Mouse (Mus musculus): ENCODE results near the gene Mrto4.

Mrto4 gene

DNA sequence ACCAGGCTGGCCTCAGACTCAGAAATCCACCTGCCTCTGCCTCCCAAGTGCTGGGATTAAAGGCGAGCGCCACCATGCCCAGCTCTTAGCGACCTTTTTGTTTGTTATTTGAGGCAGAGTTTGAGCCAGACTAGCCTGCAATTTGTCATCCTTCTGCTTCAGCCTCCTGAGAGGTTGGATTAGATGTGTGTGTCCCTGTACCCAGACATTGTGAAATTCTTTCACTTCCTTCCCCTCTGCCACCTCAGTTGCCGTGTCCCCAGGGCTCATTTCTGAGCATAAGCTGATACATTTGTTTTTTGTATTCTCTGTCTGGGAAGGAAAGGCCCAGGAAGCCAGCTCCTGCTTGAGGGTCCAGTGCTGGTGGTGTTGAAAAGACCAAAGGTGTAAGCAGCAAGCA, 11.5 kb downstream of the Mrto4 start:
- DNase-seq (ENCODE audit: low spot score) = no peak

DNA sequence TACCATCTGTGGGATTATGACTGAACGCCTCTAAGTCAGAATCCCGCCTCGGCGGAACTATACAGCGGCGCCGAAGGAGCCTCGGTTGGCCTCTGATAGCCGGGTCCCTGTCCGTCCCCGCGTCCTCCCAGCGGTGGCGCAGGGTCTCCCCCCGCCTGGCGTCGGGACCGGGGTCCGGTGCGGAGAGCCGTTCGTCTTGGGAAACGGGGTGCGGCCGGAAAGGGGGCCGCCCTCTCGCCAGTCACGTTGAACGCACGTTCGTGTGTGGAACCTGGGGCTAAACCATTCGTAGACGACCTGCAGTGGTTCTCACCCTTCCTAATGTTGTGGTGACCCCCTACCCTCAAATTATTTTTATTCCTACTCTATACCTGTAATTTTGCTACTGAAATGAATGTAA, 14.2 kb downstream of the Mrto4 start:
- no peak for DNase-seq (ENCODE audit: low spot score)

DNA sequence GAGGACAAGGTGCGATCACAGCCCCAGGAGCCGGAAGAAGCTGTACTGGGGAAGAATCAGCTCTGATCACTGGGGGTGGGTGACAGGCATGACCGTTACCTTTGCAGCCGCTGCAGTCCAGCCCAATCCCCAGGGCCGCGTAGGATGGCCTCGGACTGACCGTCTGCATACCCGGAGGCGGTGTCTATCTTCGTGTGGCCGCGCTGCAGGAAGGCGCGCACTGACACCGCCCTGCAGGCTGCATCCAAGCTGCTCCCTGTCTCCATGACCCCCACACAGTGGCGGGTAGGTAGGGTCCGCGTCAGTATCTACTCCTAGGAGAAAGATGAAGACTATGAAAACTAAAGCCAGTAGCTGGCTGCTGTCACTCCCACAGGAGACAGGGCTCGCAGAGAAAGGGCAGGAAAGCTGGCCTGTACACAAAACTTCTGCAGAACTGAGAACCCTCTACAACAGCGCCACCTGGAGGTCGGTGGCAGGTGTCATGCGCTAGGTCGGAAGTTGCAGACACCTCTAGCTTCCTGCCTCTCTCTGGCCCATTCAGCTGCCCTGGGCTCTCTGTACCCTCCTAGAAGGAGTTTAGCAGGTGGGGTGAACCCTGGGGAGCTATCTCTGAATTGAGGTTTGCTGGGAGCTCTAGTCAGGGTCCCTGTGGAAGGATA, 15.4 kb downstream of the Mrto4 start:
- DNase-seq (ENCODE audit: low spot score) = peak; percentile 77

DNA sequence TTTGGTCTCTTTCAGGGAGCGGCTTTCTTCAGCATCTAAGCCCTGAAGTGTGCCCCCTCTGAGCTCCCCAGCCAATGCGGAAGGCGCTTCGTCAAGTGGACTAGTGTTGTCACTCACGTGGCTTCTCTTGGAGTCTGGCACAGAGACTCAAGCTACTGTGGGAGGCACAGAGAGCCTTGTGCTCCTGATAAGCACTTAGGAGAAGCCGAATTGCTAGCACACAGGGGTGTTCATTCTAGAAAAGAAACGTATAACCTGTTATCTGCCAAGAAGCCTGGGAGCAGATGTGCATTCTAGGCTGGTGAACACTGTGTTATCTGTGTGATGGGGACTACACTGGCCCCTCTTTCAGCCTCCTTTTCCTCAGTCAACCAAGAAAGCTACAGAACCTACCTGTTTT, 16.9 kb downstream of the Mrto4 start:
- DNase-seq (ENCODE audit: low spot score) = no peak

DNA sequence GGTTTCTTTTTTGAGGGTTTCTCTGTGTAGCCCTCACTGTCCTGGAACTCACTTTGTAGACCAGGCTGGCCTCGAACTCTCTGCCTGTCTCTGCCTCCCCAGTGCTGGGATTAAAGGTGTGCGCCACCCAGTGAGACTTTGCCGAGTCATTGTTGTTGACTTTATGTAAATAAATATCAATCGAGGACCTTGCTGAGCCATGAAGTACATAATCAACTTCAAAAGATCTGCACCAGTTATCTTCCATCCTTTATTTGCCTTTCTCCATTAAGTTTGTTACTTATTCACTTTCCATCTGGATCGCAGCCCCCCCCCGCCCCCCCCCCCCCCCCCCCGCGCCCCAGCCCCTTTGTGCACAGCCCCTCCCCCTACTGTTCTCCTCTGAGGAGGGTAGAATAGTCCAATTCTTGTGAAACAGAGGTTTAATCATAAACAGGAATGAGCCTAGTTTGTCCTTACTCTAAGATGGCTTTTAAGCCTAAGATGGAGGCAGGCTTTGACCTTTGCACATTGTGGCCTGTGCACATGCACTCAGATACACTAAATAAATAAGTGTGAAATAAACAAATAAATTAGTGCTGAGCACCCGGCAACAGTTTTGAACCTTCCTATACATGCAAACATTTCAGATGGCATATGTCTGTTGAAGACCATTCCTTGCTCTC, 17.6 kb downstream of the Mrto4 start:
- no peak for DNase-seq (ENCODE audit: low spot score)

DNA sequence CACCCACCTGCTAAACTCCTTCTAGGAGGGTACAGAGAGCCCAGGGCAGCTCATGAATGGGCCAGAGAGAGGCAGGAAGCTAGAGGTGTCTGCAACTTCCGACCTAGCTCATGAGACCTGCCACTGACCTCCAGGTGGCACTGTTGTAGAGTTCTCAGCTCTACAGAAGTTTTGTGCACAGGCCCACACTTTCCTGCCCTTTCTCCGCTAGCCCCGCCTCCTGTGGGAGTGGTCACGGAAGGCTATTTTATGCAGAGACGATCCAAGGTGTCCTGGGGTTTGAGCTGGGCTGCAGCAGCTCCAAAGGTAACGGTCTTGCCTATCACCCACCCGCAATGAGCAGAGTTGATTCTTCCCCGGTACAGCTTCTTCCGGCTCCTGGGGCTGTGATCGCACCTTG, 21.8 kb downstream of the Mrto4 start:
- peak; percentile 86 for DNase-seq (ENCODE audit: low spot score)

DNA sequence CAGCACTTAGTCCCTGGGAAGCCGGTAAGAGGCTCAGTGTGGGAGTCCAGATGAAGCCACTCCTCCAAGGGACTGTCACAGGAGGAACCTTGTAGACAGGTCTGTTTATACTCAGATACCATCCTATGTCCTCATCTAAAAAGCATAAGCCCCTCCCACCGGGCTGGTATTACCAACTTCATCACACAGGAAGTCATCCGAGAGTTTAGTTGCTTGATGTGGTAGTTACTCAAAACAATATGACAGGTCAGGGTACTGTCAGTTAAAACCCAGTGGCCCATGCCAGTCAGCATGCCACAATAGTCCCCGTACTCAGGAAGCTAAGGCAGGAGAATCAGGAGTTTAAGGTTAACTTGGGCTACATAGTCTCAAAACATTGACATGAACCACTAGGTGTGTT, 32.6 kb downstream of the Mrto4 start:
- no peak for DNase-seq (ENCODE audit: low spot score)

DNA sequence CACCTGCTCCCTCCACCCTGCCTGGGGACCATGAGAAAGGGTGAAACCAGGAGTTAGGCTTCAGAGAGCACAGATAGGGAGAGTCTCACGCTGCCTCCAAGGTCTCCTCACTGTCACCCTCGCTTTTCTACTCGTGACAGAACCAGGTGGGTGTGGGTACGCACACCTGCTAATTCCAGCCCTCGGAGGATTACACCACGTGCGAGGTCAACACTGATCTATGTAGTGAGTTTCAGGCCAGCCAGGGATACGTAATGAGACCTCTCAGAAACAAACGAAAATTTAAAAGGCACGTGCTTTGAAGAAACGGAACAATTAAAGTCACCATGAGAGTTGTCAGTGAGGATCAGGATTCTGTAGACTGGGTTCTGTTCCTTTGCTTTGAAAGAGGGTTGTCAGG, 33.9 kb downstream of the Mrto4 start:
- DNase-seq (ENCODE audit: low spot score) = no peak

DNA sequence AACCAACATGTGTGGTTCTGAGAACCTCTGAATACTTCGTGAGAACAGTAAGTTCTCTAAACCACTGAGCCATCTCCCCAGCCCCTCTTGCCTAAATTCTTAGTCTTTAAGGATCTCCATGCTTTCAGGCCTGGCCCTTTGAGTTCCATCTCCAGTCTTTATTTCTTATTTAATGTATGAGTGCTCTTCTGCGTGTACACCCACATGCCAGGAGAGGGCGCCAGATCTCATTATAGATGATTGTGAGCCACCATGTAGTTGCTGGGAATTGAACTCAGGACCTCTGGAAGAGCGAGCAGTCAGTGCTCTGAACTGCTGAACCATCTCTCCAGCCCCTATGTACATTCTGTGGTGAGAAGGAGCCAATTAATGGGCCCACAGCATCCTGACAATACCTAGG, 39.7 kb downstream of the Mrto4 start:
- DNase-seq (ENCODE audit: low spot score) = peak; percentile 38

DNA sequence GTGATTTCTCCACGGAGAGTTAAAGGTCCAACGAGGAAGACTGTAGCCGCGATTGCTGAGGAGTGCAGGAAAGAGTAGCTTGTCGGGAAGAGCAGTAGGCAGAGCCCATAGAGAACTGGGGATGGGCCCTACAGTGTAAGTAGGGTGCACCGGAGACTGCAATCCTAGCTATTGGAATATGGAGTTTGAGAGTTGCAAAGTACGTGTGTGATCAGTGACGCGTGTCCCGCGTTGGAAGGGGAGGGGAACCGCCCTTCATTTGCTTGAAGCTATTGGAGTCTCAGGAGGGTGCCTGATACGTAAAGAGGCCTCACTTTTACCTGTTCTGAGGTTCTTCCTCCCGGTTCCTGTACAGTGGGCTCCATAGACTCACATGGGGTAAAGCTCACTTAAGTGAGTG, 40.7 kb downstream of the Mrto4 start:
- DNase-seq (ENCODE audit: low spot score) = no peak

DNA sequence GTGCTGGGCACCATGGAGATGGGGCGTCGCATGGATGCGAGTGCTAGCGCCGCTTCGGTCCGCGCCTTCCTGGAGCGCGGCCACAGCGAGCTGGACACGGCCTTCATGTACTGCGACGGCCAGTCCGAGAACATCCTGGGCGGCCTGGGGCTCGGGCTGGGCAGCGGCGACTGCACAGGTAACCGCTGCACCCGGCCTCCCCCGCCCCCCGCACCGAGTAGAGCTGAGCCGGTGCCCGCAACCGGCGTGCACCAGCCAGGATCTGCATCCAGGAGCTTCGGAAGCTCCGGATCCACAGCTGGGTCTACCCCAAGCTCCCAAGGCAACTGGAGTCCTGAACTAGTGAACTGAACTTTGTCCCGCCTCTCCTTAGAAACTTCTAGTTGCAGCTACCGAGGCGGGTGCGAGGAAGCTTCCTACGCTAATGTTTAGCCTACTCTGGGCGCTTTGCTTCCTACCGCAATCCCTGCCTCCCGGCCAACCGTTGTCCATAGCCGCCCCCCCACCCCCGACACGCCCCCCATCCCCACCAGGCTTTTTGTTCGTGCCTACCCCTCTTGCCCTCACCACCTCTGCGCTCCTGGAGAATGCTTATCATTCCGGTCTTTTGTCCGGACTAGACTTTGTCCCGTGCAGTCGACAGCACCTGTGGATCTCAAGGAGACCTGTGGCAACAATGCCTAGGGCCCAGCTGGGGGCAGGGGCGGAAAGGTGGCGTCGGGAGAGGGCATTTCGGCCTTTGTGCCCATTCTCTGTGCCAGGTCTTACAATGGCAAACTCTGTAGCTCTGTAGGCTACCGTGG, 41.3 kb downstream of the Mrto4 start:
- no peak for DNase-seq (ENCODE audit: low spot score)

DNA sequence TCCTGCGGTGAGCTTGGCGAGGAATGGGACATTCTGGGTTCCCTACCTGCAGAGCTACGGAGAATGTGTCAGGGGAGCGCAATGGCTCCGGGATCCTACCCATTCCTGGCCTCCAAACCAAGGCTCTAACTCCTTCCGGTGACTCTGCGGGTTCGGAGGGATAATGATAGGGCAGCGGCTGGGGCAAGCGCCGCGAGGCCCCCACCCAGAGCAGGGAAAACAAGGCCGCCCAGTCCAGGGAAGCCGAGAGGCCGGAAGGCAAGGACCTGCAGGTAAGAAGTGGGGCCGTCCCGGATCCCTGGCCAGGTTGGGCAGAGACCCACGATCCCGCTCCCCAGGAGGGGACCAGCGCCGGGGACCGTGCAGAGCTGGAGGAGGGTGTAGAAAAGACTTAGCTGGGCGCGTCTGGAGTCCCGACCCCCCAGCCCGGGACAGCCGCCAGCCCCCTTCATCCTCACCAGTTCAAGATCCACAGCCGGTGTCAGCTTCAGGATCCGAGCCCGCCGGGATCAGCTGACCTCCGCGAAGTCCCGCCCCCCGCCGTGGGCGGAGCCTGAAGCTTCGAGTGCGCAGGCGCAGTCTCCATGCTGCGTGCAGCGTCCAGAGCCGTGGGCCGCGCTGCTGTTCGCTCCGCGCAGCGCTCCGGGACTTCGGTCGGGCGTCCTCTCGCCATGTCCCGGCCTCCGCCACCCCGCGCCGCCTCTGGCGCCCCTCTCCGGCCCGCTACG, 42.0 kb downstream of the Mrto4 start, which contains the start of the genes Pqlc2 and Akr7a5:
Gene Pqlc2 (minus strand): TSS at position 538 of the 728 bp plus-strand sequence.
Gene Akr7a5 (plus strand): TSS at position 574 of the 728 bp plus-strand sequence.
- DNase-seq (ENCODE audit: low spot score) = peak; percentile 97

DNA sequence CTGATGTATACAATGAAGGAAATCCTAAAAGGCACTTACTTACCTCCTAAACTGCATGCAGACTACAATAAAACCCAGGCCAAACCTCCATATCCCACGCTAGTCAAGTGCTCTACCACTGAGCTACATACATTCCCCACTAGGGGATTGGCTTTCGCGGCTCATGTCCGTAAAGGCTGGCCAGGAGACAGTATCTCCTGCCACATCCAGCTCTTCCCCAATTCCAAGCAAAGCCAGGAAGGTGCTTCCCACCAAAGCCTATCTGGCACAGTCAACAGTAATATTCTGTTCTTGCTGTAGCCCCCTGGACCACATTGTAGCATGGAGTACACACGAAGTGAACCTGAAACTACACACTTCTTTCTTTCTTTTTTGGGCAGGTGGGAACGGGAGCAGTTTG, 42.7 kb downstream of the Mrto4 start:
- DNase-seq (ENCODE audit: low spot score) = no peak

DNA sequence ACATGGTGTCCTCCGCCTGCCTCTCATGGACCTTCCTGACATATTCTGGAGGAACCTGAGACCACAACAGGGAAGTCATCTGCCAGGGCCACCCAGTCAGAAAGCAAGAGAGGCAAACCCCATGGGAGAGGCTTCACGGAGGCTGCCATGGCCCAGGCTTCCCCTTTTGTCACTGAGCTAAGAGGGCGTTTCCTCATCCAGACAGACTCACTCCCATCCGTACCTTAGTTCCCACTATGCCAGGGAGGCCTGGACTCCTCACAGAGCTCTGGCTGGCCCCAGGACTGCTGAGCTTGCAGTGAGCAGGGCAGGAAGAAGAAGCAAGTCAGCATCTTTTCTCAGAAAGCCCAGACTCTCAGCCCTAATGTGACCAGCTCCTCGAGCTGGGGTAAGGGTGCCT, 44.5 kb downstream of the Mrto4 start:
- DNase-seq (ENCODE audit: low spot score) = peak; percentile 45

DNA sequence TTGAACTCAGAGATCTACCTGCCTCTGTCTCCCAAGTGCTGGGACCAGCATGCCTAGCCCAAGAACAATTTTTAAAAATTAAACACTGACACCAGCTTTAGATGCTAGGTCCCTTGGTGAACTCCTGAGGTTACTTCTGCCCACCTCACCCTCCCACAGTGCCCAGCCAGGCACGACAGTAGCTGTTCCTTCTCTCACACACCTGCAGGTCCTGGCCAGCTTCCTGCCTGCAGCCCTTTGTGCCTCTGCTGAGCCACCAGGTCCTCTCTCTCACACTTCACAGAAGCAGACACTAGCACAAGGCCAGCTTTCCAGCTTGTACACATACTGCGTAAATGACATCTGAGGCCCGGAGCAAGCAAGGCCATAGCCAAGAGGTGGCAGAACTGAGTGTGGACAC, 46.9 kb downstream of the Mrto4 start:
- DNase-seq (ENCODE audit: low spot score) = no peak

DNA sequence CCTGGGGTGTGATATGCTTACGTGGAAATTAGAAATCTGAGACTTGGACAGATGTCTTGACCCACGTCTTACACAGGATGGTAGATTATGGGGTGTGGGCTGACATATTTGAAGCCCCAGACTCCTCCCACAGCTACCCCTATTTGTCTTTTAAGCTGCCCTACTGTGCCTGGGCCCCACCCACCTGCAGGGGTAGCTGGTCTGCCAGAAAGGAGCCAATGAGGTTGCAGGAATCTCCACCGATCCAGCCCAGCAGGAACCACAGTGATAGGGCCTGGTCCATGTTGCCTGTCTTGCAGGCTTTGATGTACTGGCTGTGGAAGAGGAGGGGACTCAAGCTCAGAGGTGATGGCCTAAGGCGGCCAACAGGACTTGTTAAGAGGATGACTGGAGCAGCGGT, 50.1 kb downstream of the Mrto4 start:
- no peak for DNase-seq (ENCODE audit: low spot score)

DNA sequence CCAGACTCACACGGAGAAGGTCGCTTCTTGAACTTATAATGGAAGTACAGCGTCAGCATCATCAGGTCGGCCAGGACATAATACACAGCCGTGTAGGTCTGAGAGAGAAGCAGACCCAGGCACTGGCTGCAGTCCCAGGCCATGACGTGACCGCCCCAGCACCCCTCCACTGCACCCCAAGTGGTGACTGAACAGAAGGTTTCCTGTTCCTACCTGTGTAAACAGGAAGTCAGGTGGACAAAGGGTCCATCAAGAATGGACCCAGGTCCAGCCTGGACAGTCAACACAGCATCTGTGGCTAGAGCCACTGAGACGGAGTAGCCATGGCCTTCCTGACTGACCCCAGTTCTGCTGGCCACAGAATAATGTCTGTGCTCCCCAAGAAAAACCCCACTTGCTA, 50.6 kb downstream of the Mrto4 start:
- DNase-seq (ENCODE audit: low spot score) = no peak

DNA sequence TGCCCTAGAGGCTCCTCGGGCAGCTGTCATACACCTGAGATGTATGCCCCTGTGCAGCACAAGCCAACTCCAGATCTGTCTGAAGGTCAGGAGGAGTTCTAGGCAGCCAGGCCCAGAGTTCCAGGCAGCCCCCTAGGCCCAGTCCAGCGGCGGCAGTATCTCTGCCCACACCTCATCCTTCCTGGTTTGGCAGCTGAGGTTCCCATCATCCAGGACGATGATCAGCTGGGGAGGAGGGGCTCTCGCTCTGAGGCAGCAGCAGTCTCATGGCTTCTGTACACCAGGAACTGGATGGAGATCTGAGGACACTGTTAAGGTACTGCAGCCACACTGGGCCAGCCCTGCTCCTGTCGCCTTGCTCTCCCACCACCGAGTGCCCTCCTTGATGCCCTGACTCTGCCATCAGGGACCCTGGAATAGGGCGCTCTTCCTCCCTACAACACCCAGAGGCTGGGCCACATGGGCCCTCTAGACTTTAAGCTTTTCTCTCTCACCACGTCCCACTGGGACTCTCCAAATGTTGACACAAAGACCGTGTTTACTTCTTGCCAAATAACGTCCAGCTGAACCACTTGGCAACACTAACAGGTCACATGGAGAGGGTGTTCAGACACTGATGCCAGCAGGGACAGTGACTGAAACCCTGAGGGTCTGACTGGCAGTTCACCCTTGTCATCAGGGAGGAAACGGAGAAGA, 53.6 kb downstream of the Mrto4 start:
- peak; percentile 59 for DNase-seq (ENCODE audit: low spot score)

DNA sequence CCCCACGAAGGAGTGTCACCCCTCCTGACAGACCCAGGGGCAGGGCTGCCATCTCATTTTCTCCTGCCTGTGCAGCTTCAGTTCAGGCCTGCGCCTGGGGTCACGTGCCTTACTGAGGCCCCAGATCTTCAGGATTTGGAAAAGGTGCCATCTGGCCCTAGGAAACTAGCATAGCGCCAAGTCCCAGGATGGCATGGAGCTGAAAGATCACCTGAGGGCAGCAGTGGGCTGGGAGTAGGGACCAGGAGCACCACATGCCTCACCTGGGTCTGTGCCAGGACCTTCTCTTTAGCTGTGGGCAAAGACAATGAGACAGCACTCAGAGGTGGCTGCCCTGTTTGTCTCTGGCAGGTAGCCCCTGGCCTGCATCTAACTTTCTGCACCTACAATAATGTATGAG, 54.8 kb downstream of the Mrto4 start:
- DNase-seq (ENCODE audit: low spot score) = peak; percentile 50
